Mouse (Mus musculus): Measurements from ENCODE around the gene Gns.

Gns gene

GRCm38 (mm10) chr10:121401005-121401404, 36.1 kb downstream of the Gns start:
- DNase-seq (ENCODE audit: low spot score in 2 of 2) = no peak

DNA sequence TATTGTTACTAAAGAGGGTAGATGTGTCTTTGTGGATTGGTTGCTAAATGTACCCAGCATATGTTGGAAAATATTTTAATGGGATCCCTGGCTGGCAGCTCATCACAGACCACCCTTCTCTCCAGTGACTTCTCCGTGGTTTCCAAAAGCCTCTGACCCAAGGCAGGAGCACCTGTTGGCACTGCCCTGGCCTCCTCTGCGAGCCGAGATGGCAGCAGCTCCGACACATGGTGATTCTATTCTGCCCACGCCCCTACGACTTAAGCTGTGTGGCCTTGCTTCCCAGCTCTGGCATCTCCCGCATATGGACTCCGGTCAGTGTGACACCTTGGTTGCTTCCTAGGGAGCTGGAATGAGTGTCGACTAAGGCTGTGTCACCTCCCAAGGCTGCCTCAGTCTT, 38.2 kb downstream of the Gns start:
- DNase-seq (ENCODE audit: low spot score in 2 of 2) = no peak

GRCm38 (mm10) chr10:121403946-121404345, 39.1 kb downstream of the Gns start:
- DNase-seq (ENCODE audit: low spot score in 2 of 2) = no peak

DNA sequence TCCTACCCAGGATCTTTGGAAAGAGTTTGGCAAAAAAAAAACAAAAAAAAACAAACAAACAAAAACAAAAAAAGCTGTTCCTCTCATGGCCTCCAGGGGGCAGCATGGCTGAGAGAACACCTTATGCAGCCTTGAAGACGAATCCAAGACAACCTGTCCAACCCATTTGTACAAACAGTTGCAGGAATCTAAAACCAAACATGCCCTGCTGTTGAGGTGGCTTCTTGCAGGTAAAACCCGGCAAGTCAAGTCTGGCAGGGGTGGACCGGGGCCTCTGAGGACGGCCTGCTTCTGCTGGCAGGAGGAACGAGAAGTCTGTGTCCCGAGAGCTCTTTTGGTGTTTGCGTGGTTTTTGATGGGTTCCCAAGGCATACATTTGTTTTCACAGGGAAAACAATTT, 44.8 kb downstream of the Gns start:
- DNase-seq (ENCODE audit: low spot score in 2 of 2) = peak; percentile 40 to 48

DNA sequence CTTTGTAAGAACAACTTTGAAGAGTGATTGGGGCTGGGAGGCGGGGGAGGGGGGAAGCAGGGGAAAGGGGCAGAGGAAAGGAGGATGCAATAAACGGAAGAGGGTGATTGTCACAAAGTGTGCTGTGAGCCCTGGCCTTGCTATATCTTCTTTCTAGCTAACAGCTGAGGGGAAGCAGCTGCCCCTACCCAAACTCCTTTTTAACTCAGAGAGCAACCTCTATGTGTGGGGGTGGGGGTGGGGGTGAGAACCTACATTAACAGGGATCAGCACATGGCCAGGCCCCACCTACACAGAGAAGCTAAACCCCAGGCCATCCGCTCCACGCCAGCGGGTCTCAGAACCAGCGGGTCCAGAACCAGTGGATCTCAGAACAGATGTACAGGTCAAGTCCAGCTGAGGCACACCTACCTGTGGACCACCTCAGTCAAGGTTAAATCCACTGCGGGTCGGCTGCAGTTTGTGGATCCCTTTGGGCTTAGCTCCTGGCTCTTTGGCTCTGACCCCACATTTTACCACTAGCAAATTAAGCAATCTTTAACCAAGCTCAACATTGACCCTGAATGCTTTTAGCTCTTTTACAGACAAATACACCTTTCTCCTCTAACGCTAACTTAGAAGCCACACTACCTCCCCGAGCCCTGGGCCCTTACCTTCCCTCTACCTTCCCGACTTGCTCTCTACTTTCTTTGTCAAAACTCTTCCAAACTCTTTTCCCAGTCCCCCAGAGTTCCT, 47.0 kb downstream of the Gns start:
- DNase-seq (ENCODE audit: low spot score in 2 of 2) = no peak

DNA sequence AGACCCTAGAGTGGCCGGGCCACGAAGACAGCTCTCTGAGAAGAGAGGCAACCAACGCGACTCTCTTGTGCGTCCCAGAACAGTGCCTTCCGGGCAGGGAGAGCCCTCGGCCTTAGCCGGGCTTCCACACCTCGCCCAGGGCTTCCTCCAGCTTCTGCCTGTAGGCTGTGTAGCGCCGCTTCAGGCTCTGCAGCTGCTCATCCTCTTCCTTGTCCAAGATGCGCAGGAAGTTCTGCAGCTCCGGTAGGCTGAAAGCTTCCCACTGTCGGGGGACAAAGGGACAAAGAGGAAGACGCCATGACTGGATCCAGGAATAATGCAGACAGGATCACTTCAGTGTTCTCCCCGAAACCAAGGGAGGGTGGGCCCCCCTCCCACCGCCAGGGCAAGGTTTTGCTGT, 47.9 kb downstream of the Gns start:
- DNase-seq (ENCODE audit: low spot score in 2 of 2) = no peak

- DNase-seq (ENCODE audit: low spot score in 2 of 2) = no peak
Observed at GRCm38 (mm10) chr10:121414127-121414526, 49.2 kb downstream of the Gns start.

DNA sequence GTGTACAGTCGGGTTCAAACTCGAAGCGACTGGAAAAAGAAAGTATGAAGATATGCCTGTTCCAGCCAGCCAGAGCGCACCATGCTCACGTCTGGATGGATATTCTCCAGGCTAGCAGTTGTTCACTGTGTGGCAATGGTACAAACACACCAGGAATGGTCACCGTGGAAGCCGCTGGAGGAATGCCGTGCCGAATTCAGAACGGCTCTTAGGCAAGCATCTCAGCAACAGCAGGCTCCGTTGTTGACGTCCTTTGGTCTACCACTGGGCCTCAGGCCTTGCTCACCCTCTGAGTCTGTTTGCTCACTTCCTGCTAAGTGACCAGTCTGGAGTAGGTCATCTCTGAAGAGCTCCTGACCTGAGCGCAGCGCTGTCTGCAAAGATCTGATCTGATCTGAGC, 53.9 kb downstream of the Gns start:
- DNase-seq (ENCODE audit: low spot score in 2 of 2) = no peak

DNA sequence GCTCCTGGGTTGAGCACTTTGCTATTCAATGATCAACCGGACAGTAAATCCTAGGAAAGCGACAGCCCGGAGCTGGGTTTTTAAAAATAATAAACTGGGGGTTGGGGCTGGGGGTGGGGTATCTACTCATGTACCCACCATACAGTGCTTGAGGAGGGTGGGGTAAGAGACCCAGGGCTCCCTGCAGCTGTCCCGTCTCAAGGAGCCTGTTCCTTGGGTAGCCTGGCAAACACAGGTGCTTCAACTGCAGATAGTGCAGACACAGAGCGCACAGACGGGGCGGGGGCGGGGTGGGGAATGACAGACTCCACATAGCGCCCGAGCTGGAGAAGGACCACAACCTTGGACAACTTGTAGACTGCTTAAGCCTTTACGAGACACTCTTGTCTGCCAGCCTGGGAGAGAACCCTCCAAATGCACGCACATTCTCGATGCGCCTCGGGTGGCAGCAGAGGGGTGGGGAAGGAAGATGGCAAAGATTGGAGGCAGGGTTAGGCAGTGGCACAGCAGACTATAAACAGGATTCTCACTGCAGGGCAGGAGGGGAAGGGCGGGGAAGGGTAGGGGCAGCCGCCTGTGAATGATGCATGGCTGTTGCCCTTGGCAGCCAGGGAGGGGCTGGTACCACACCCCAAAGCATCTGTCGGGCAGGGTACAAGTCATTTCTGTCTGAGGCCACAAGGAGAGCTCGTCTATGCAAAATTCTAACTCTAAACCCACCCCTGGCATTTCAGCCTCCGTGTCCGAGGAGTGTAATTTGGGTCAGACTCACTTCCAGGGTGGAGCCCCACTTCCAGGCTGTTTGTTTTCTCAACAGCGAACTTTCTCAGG, 55.0 kb downstream of the Gns start:
- no peak for DNase-seq (ENCODE audit: low spot score in 2 of 2)

DNA sequence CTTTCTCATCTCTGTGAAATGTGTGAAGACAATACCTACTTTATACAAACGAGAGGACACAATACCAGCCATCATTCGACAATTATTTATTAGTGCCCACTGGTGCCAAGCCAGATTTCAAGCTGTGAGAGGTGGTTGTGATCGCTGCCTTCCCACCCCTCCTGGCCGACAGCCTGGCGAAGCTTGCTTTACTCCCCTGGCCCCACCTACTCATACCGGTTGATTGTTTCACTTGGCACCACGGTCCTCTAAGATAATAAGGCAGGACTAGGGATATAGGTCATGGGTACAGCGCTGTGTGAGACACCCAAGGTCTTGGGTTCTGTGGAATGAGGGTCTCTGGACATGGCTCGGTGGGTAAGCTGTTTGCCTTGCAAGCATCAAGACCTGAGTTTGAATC, 56.1 kb downstream of the Gns start:
- no peak for DNase-seq (ENCODE audit: low spot score in 2 of 2)

DNA sequence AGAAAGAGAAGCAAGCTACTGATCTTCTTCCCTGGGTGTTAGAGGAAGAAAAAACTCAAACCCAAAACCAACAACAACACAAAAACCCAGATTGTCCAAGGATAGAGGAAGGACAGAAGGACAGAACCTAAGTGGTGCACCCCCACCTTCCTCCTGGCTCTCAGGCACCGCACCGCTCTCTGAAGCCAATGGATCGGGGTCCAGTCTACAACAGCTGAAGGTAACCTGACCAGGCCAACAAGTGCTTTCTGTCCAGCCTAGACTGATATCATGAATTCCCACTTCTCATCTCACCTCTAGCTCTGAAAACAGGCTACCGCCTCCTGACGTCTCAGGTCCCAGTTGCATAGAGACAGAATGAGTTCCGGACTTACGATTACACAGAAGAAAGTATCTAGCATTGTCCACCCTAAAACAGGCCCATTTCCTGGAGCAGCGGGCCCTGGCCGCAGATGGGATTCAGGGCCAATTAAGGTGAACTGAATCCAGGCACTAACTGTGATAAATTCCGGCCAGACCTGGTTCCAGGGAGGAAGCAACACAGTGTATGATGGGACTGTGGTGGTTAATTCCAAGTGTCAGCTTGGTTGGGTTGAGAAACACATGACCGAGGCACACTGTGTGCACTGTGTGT, 56.9 kb downstream of the Gns start:
- no peak for DNase-seq (ENCODE audit: low spot score in 2 of 2)

- DNase-seq (ENCODE audit: low spot score in 2 of 2) = no peak
Observed at GRCm38 (mm10) chr10:121422294-121422693, 57.4 kb downstream of the Gns start.

- DNase-seq (ENCODE audit: low spot score in 2 of 2) = no peak
Observed at GRCm38 (mm10) chr10:121423541-121424349, 58.9 kb downstream of the Gns start.

GRCm38 (mm10) chr10:121424455-121424854, 59.6 kb downstream of the Gns start:
- DNase-seq (ENCODE audit: low spot score in 2 of 2) = no peak

DNA sequence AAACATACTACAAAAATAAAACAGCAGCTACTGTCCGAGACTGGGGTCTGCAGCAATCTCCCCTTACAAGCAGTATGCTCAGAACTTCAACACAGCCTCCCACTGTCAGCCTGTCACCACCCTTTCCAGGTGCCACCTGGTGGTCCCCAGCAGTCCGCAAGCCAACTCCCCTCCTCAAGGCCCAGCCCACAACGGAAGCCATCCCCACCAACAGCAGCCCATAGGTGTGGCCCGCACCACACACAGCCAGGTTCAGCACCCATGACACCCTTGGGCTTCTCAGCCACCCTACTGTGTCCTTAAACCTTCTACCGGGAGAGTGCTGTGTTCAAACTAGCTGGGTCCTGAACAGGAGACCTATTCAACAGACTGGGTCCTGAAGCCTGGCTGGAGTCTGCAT, 60.2 kb downstream of the Gns start:
- DNase-seq (ENCODE audit: low spot score in 2 of 2) = no peak

DNA sequence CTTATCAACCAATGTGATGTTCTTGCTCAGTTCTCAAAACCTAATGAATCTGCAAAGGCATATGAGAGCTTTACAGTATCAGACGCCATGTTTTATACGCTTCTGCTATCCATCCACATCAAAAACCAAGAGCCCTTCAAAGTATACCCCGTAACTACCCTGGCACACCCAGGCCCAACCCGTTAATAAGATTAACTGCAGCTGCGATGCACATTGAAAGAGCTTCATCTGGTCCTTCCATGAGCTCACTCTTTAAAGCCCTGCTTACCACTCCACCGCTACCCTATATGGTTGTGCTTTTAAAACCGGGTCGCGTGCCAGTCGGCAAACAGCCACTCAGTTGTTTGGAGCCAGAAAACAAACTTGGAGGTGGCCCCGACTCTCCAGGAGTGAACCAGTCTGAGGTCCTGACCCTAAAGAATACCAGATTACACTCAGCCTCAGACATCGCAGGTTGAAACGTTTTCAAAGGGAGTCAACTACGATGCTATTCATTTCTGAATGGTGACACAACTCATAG, 60.7 kb downstream of the Gns start:
- DNase-seq (ENCODE audit: low spot score in 2 of 2) = no peak

GRCm38 (mm10) chr10:121426458-121427070, 61.7 kb downstream of the Gns start:
- no peak for DNase-seq (ENCODE audit: low spot score in 2 of 2)

DNA sequence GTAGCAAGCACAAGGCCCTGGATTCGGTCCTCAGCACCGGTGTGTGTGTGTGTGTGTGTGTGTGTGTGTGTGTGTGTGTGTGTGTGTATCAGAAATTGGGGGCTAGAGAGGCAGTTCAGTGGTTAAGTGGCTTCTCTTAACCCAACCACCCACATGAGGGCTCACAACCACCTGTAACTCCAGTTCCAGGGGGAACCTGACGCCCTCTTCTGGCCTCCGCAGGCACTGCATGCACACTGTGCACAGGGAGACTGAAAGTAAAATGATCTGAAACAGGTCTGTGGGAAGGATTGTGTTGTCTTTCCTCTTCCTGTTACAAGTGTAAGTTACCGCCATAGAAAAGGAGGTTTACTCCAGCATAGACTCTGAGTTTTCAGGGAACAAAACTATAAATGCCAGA, 62.2 kb downstream of the Gns start:
- no peak for DNase-seq (ENCODE audit: low spot score in 2 of 2)

- peak; percentile 53 to 55 for DNase-seq (ENCODE audit: low spot score in 2 of 2)
Observed at GRCm38 (mm10) chr10:121428011-121428711, 63.3 kb downstream of the Gns start.

DNA sequence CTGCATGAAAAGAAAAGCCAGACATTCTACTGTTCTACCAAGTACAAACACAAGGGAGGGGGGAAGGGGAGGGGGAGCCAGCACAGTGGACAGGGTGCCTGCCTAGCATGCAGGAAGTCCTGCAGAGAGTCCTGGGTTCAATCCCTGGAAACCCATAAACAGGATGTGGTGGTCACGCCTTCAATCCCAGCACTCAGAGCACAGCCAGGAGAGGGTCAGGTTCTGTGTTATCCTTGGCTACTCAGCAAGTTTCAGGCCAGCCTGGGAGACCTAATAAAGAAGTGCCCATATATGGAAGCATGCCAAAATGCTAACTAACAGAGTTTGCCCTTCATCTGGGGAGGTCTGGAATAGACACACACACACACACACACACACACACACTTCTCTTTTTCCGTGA, 64.2 kb downstream of the Gns start:
- DNase-seq (ENCODE audit: low spot score in 2 of 2) = no peak

GRCm38 (mm10) chr10:121429581-121429980, 64.7 kb downstream of the Gns start:
- DNase-seq (ENCODE audit: low spot score in 2 of 2) = no peak
